ENCODE assay signal across 8 mouse cellular contexts in the genomic region with DNA sequence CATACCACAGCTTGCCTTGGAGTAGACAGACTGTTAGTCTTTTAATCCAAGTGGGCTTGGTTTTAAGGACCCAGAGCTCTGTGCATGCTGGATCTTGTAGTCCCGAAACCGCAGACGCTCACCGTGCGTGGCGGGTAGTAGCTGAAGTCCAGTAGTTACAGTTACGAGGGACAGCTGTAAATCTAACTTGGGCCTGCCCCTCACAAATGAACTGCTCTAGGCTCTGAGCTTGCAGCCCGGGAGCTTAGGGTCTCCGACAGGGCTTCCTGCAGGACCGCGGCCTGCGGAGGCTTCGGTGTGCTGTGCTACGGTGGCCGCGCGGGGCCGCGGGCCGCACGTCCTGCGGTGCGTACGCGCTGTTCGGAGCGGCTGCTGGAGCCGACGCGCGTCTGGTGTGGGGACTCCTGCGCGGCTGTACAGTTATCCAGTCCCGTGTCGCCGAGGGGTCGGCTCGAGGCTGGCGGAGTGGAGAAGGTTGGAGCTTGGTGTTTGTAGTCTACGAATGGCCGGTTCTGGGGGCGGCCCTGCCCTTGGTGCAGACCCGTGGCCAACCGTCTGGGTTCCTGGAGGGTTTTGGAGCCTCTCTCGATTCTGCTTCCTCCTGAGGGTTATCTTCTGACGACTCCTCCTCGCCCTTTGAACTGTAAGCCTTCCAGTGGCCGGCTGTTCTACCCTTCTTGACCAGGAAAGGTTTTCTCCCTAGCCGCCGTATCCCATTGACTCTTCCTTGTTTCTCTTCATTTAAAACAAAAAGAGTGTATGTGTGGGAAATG. TPM values are rescaled to one million over a fixed set of nuclear protein-coding genes. Genes with fewer than 3 reads are reported as not detected.
DNase-seq lines count a peak whose midpoint lies in the region; ATAC-seq and TF ChIP-seq lines count a peak whose summit lies in the region.

Gene Atg4c, plus strand, starts transcription at position 125 of the 773 bp plus-strand sequence.

- no peaks in the 10 kb centered on the region for H3K9me3 ChIP-seq in lung, embryonic 15.5 days

- peak; percentile 77 for TF ChIP-seq POLR2A in olfactory bulb, adult 2 months (IDR thresholded peaks at IDR 0.05; ENCODE audit: insufficient read depth, low read depth, low read length)

- H3K4me2 ChIP-seq in lung, embryonic 15.5 days = peak within 1 kb of the TSS; percentile 64

- H3K36me3 ChIP-seq in lung, embryonic 15.5 days = no peaks in the 10 kb centered on the region

- no peak for TF ChIP-seq CTCF in olfactory bulb, adult 2 months (IDR thresholded peaks at IDR 0.05; ENCODE audit: insufficient read depth, low read depth, low read length)

- H3K27ac ChIP-seq in lung, embryonic 15.5 days = peak within 1 kb of the TSS; percentile 90
- H3K27ac ChIP-seq in olfactory bulb, adult 2 months (ENCODE audit: insufficient read depth, low read depth, low read length) = peak within 1 kb of the TSS; percentile 99

- H3K4me3 ChIP-seq in lung, embryonic 15.5 days = peak within 1 kb of the TSS; percentile 75
- peak within 1 kb of the TSS; percentile 83 for H3K4me3 ChIP-seq in olfactory bulb, adult 2 months (ENCODE audit: insufficient read depth, low read depth, low read length)

- no peaks in the 10 kb centered on the region for H3K27me3 ChIP-seq in lung, embryonic 15.5 days

- under 1% methylated on average over 50 of the region's 50 CpGs for WGBS in lung, embryonic 15.5 days
- WGBS in olfactory bulb, adult 2 months = under 1% methylated on average over 50 of the region's 50 CpGs

- peak; percentile 92 for DNase-seq in Muller cell, postnatal 12 days (ENCODE audit: inconsistent ontology term)
- DNase-seq in cerebellum, adult 9-10 months = peak; percentile 85
- peak; percentile 80 for DNase-seq in layer of hippocampus, adult 9-10 months (ENCODE audit: low spot score)
- DNase-seq in thymus, adult 18-20 months = peak; percentile 26 to 34

- peaks cover 14% of the 10 kb centered on the region for H3K4me1 ChIP-seq in lung, embryonic 15.5 days
- H3K4me1 ChIP-seq in olfactory bulb, adult 2 months (ENCODE audit: control insufficient read depth, insufficient read depth, low read length) = no peaks in the 10 kb centered on the region

- peak within 1 kb of the TSS; percentile 72 for H3K9ac ChIP-seq in lung, embryonic 15.5 days

- peak; percentile 96 for ATAC-seq in frontal cortex, adult (ENCODE audit: low TSS enrichment)
- ATAC-seq in hematopoietic stem cell, adult 5-6 weeks (replicated peaks in 1 of 2; ENCODE audit: insufficient read depth in 1 of 2, low FRiP score in 2 of 2, low TSS enrichment in 1 of 2, low read depth in 1 of 2, poor library complexity in 2 of 2, severe bottlenecking in 2 of 2) = peak; percentile 84 to 85
- ATAC-seq in lung, embryonic 15.5 days (ENCODE audit: borderline replicate concordance, extremely low read depth, low FRiP score, low TSS enrichment) = peak; percentile 95

RNA-seq across cellular contexts. Expression of gene Atg4c, which starts in this region (rescaled TPM):
- 12.3 and 15.5 TPM in 2 replicates for total RNA-seq in hematopoietic stem cell, adult 5-6 weeks (2017)
- polyA plus RNA-seq in lung, embryonic 15.5 days (2015; fragmentation: Nextera tagmentation; extraction: Ambion mirVana) = 12.2 and 12.7 TPM in 2 replicates
- polyA plus RNA-seq in olfactory bulb, adult 2 months (2012; ENCODE audit: insufficient read depth, insufficient read length, low replicate concordance, missing spikeins) = not detected in 2 replicates

Comparison
In these comparisons a context has a peak if more than half of its experiments do, and no peak if none do; other contexts are left out.
1. Peak in every context shown above with its lines: DNase-seq, ATAC-seq, H3K4me3 ChIP-seq and H3K27ac ChIP-seq.
2. RNA of gene Atg4c (polyA plus RNA-seq): 12.2 to 12.7 TPM in lung, embryonic 15.5 days; not detected in olfactory bulb, adult 2 months; every median in the first group is over 10 times any median in the second.
3. DNase-seq: peak in every context shown above with its lines; median percentile 92 in Muller cell, postnatal 12 days; 85 in cerebellum, adult 9-10 months; 80 in layer of hippocampus, adult 9-10 months; 30 in thymus, adult 18-20 months.